ENCODE assay signal across 35 mouse cellular contexts in genomic region chr6:22803886-22804285, GRCm38 (mm10).
"Had no signal": no experiment of that assay in that cellular context is flagged by ENCODE, and none has a peak within 500 bp of the region (broad histone marks: within the 10 kb centered on the region; RNA-seq: fewer than 3 reads in every experiment).

No protein-coding gene starts in this region.

- H3K36me3 ChIP-seq: heart, embryonic 10.5 days; heart, embryonic 12.5 days; heart, embryonic 13.5 days; heart, embryonic 15.5 days; hindbrain, embryonic 10.5 days; hindbrain, embryonic 12.5 days; hindbrain, embryonic 13.5 days; hindbrain, embryonic 15.5 days; intestine, embryonic 15.5 days; kidney, embryonic 15.5 days had no signal

- H3K4me1 ChIP-seq: heart, embryonic 10.5 days; heart, embryonic 12.5 days; heart, embryonic 13.5 days; heart, embryonic 15.5 days; hindbrain, embryonic 10.5 days; hindbrain, embryonic 12.5 days; hindbrain, embryonic 13.5 days; hindbrain, embryonic 15.5 days; intestine, embryonic 15.5 days; kidney, embryonic 15.5 days had no signal

- H3K27ac ChIP-seq: heart, adult 2 months; heart, embryonic 10.5 days; heart, embryonic 13.5 days; heart, embryonic 15.5 days; hindbrain, embryonic 10.5 days; hindbrain, embryonic 12.5 days; hindbrain, embryonic 13.5 days; hindbrain, embryonic 15.5 days; intestine, embryonic 15.5 days; kidney, embryonic 15.5 days; kidney, postnatal 0 days; layer of hippocampus, adult 2 months had no signal

- ATAC-seq: hindbrain, embryonic 16.5 days; inflammation-experienced regulatory T-cells, adult 6 months; intestine, embryonic 15.5 days; intestine, embryonic 16.5 days; intestine, postnatal 0 days had no signal

- H3K4me2 ChIP-seq: heart, embryonic 11.5 days; heart, embryonic 12.5 days; heart, embryonic 13.5 days; heart, embryonic 15.5 days; hindbrain, embryonic 12.5 days; hindbrain, embryonic 13.5 days; hindbrain, embryonic 15.5 days; intestine, embryonic 15.5 days; kidney, embryonic 15.5 days had no signal

- H3K9ac ChIP-seq: heart, embryonic 12.5 days; heart, embryonic 13.5 days; heart, embryonic 15.5 days; hindbrain, embryonic 12.5 days; hindbrain, embryonic 13.5 days; hindbrain, embryonic 15.5 days; intestine, embryonic 15.5 days; kidney, embryonic 15.5 days had no signal

- H3K27me3 ChIP-seq: heart, embryonic 12.5 days; heart, embryonic 13.5 days; heart, embryonic 15.5 days; hindbrain, embryonic 12.5 days; hindbrain, embryonic 13.5 days; hindbrain, embryonic 15.5 days; intestine, embryonic 15.5 days; kidney, embryonic 15.5 days had no signal

- DNase-seq: heart, adult 18-20 months; heart, adult 2 months; heart, postnatal 10 days; heart, postnatal 14 days; heart, postnatal 36 days; heart, postnatal 4 days; kidney, adult 11 months; kidney, adult 18-20 months; kidney, adult 2 months; kidney, adult 8-10 months; kidney, adult 9 months; kidney, postnatal 10 days; kidney, postnatal 14 days; kidney, postnatal 25 days; kidney, postnatal 36 days; kidney, postnatal 4 days; layer of hippocampus, adult 9-11 months; layer of hippocampus, postnatal 36 days had no signal

- H3K4me3 ChIP-seq: heart, adult 2 months; heart, embryonic 10.5 days; heart, embryonic 12.5 days; heart, embryonic 13.5 days; heart, embryonic 15.5 days; hindbrain, embryonic 10.5 days; hindbrain, embryonic 12.5 days; hindbrain, embryonic 13.5 days; hindbrain, embryonic 15.5 days; intestine, embryonic 15.5 days; kidney, embryonic 15.5 days; layer of hippocampus, adult 2 months had no signal

- H3K9me3 ChIP-seq: heart, embryonic 10.5 days; heart, embryonic 12.5 days; heart, embryonic 13.5 days; heart, embryonic 15.5 days; hindbrain, embryonic 10.5 days; hindbrain, embryonic 12.5 days; hindbrain, embryonic 13.5 days; hindbrain, embryonic 15.5 days; intestine, embryonic 15.5 days; kidney, embryonic 15.5 days had no signal
